Mouse (Mus musculus): Measurements from ENCODE around the gene Mogs.
A peak's percentile ranks its signal among the peaks of the same experiment; 100 is the strongest.
"Not testable (repeated sequence)": the region's sequence is repeated elsewhere in the genome, so short reads cannot be mapped to it uniquely, and the experiment has no call there.

Mogs gene

DNA sequence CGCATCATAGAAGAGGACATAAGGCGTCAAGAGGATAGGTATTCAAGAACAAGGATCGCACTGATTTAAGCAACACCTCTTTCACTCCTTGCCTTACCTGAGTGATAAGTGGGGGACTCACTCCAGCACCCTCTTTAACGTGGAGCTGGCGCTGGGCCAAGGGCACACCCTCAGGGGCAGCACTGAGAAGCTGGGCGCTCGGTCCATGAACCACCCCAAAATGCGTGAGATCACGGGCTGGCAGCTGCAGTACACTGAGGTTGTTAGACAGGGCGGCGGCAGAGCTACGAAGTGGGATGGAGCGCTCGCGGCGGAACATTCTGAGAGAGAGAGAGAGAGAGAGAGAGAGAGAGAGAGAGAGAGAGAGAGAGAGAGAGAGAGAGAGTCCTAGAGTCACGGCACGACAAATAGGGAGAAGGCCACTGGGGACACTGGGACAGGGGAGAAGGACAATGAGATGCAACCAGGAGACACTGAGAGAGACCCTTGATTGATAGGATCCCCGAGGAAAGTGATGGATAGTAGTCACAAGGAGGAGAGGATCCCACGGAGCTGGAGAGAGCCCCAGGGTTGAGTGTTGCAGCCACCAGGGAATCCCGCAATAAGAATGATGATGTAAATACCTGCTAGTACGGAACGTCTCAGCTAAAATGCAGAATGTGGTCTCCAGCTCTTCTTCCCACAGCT, 40.4 kb downstream of the Mogs start:
- no peak for DNase-seq

DNA sequence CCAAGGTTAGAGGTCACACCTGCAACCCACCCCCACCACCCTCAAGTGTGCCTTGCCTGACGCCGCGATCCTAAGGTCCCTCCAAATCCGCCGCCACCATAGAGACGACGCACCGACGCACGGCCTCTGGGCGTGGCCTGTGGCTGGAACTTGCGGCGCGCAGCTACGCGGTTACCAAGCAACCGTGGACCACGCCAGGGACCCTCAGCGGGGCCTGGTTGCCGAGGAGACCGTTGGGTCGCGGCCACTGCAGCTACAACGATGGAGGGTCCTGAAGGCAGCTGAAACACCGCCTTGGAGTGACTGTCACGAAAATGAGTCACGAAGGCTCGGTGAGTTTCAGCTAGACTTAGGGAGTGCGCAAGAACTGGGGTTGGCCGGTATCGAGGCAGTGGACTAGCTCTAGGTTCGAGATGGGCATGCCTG, 41.0 kb downstream of the Mogs start, which contains the start of the genes Wdr54 and 1700003E16Rik:
Gene Wdr54 (minus strand): TSS at position 139 of the 426 bp plus-strand sequence.
Gene 1700003E16Rik (plus strand): TSS at position 146 of the 426 bp plus-strand sequence.
- DNase-seq: peak; percentile 61

DNA sequence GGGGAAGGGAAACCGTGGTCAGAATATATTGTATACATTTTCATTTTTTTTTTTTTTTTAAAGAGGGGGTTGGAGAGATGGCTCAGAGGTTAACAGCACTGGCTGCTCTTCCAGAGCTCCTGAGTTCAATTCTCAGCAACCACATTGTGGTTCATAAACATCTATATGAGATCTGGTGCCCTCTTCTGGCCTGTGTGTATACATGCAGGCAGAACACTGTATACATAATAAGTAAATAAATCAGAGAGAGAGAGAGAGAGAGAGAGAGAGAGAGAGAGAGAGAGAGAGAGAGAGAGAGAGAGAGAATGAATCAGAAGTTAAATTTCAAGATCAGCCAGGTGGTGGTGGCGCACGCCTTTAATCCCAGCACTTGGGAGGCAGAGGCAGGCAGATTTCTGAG, 44.2 kb downstream of the Mogs start:
- DNase-seq: not testable (repeated sequence)

DNA sequence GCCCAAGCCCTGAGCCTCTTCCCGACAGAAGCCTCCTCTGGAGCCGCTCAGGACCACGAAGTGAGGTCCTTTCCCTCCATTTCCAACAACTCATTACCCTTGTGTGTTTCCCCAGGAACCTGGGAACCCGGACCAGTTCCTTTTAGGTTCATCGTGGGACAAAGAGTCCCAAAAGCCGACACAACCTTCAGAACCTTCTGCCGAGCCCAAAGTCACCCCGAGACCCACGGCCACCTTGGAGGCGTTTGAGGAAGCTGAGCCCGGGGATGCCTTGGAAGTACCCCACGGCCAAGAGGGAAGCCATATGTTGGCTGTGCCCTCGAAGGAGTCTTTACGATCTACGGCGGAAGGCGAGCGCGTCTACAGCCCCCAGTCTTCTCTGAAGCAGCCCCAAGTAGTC, 46.1 kb downstream of the Mogs start:
- DNase-seq: no peak

DNA sequence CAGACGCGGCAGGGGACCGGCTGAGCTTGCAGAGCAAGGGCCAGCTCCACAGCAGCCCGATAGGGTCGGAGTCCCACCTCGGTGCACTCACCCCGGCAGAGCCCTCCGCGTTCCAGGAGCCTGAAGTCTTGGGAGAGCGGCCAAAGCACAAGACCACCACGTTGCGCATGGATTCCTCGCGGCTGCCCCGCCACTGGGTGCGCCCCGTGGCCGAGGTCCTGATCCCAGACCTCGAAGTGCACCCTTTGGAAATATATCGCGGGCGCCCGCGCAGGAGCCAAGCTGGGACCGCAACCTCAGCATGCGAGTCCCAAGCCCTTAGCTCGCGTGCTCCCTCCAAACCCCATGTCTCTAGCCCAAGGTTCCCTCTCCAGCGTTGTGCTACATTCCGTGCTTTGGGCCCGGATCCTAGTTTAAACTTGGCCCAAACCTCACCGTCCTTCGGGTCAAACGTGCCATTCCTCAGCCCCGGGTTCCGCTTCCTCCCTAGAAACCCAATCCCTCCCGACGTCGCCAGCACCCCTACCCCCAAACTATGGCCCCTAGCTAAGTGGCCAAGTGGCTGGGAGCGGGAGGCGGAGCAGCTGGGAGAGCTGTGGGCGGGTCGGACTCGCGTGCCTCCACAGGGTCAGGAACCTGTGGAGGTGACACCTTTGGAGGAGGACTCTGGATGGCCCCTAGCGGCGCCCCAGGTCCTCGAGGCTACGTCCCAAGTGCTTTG, 46.8 kb downstream of the Mogs start:
- peak; percentile 53 for DNase-seq

DNA sequence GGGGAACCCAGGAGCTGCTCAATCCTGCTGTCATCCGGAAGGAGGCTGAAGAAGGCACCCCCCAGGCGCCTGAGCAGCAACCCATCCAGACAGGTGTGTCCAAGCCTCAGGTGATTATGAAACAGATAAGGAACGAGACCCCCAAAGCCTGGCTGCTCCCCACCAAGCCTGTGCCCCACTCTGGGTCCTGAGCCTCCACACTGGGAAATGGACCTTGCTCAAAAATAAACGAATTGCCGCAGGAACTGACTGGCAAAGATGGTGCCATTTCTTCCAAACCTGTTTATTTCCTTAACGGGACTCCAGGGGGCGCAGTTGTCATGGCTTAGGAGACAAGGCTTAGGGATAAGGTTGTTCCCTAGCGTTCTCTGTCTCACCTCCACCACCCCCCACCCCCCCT, 47.4 kb downstream of the Mogs start:
- DNase-seq: peak; percentile 78

DNA sequence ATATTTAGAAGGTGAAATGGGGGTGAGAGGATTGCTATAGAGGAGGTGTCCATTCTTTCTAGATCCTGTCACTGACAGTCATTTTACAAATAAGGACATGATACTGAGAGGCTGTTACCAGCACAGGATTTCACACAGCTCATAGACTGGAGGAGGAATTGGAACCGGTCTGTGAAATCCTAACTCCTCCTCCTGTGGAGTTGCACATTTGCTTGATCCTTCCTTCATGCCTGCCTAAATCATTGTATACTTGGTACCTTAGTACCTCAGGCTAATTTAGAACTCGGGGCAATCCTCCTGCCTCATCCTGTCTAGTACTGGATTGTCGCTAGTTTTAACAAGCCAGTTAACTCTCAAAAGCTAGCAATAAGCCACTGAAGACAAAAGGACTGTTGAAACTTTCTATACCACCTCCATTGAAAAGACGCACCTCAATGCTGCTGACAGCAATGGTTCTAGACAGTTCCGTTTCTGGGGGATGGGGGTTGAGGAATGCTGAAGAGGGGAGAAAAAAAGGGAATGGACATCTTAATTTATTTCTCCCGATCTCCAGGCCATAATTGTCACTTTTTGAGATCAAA, 49.8 kb downstream of the Mogs start:
- no peak for DNase-seq

DNA sequence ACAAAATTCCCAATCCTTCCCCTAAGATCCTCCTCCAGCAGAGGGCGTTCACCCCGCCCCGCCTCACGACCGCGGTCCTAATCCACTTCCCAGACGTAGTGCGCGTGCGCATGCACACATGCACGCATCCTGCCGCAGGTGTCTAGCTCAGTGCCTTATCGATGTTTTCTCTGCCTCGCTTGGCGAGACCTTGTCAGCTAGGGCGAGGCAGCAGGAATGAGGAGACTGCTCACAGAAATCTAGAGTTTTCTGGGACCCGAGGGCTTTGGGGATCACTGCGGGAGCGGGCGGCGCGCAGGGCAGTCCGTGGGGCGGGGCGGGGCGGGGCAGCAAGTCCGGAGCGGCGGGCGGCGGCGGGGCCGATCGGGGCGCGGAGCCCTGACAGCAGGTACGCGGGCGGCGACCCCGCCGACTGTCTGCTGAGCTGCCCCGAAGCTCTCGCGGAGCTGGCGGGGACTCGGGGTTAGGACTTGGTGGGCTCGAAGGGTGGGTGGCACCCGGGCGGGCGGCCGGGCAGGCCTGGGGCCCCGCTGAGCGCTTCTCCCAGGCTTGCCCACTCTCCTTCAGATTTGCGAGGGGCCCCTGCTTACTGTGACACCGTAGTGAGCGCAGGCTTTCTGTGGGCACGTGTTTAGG, 50.4 kb downstream of the Mogs start, which contains the start of gene Dctn1:
Gene Dctn1 (plus strand): TSS at position 314 of the 636 bp plus-strand sequence.
- peak; percentile 95 for DNase-seq

DNA sequence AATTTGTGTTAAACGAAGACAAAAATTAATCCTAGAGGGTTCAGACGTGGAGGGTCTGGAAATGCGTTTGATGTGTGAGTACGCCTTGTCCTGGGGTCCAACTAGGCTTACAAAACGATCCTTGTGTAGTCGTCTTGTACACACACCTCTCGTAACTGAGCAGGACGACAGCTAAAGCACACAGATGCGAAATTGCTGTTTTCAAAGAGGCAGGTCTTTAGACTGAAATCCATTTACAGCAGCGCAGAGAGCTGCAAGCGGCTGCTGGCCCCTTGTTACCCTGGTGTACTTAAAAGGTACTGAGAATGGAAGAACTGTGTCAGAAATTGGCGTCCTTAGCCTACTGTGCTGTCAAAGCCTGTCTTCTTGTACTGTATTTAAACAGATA, 50.9 kb downstream of the Mogs start:
- DNase-seq: no peak

Measured in cerebellum, adult 11 months (tissue).